Mouse (Mus musculus) neural tube, embryonic 11.5 days (tissue): ENCODE measurements around the gene Hist1h4n. TPM values are rescaled to one million over a fixed set of nuclear protein-coding genes. Genes with fewer than 3 reads are reported as not detected.
"Not testable (repeated sequence)": the region's sequence is repeated elsewhere in the genome, so short reads cannot be mapped to it uniquely, and the experiment has no call there.

Experiments
- ATAC-seq: fragments of 200-750 bp; cut with Nextera tagmentation; 2 replicates; pipeline ENCODE4 v1.8.0; 2017; ENCODE audit warnings: moderate number of reproducible peaks, mild to moderate bottlenecking, moderate TSS enrichment, moderate library complexity; ENCODE audit not compliant: insufficient read depth, low FRiP score, low TSS enrichment
- DNase-seq: peaks from one replicate; pipeline ENCODE4 v3.0.0-alpha.2; 2015; ENCODE audit warnings: low spot score
- H3K27ac ChIP-seq: fragments of 300-500 bp; sonication (generic); 2 replicates; pipeline ENCODE4 v1.5.1; 2014; ENCODE audit warnings: low read depth, mild to moderate bottlenecking, low read length
- H3K27me3 ChIP-seq: fragments of 300-500 bp; sonication (generic); 2 replicates; pipeline ENCODE4 v1.6.1; 2014; ENCODE audit warnings: mild to moderate bottlenecking, low read length, mixed read lengths; ENCODE audit not compliant: control insufficient read depth, insufficient read depth
- H3K36me3 ChIP-seq: fragments of 300-500 bp; sonication (generic); 2 replicates; pipeline ENCODE4 v1.6.1; 2014; ENCODE audit warnings: mild to moderate bottlenecking, low read length, moderate library complexity, mixed read lengths; ENCODE audit not compliant: control insufficient read depth, insufficient read depth
- H3K4me1 ChIP-seq: fragments of 300-500 bp; sonication (generic); 2 replicates; pipeline ENCODE4 v1.6.1; 2014; ENCODE audit warnings: low read length, mixed read lengths; ENCODE audit not compliant: control insufficient read depth, insufficient read depth
- H3K4me2 ChIP-seq: fragments of 300-500 bp; sonication (generic); 2 replicates; pipeline ENCODE4 v1.6.1; 2014; ENCODE audit warnings: low read depth, mild to moderate bottlenecking, moderate library complexity
- H3K4me3 ChIP-seq: fragments of 300-500 bp; sonication (generic); 2 replicates; pipeline ENCODE4 v1.5.1; 2014; ENCODE audit warnings: low read depth, low read length
- H3K9ac ChIP-seq: fragments of 300-500 bp; sonication (generic); 2 replicates; pipeline ENCODE4 v1.6.1; 2014; ENCODE audit warnings: mild to moderate bottlenecking, low read length
- H3K9me3 ChIP-seq: fragments of 300-500 bp; sonication (generic); 2 replicates; pipeline ENCODE4 v1.6.1; 2016; ENCODE audit warnings: low read length; ENCODE audit not compliant: control insufficient read depth
- WGBS: fragments of 180-500 bp; shearing (Covaris S2); extraction: QIAGEN DNeasy Blood & Tissue Kit; methylation state at CpG from one replicate; pipeline ENCODE4 v1.1.7; 2014; 5-methylcytosine and 5-hydroxymethylcytosine counted together
- polyA plus RNA-seq: library from polyadenylated mRNA; unstranded; fragments of >200 nt; fragmentation: Nextera tagmentation; extraction: Ambion mirVana; gene quantifications from 2 replicates; pipeline ENCODE4 v1.2.1, GENCODE M21; 2014

The Hist1h4n gene
- polyA plus RNA-seq, 1 experiment from 2014 or later, result 10.5 TPM

GRCm38 (mm10) chr13:21811074-21811473, 20.9 kb downstream of the Hist1h4n start:
- peak; percentile 40 for ATAC-seq
- H3K9ac ChIP-seq, H3K4me1 ChIP-seq, H3K36me3 ChIP-seq, DNase-seq, H3K27ac ChIP-seq, H3K4me2 ChIP-seq, H3K27me3 ChIP-seq, H3K4me3 ChIP-seq, H3K9me3 ChIP-seq: not testable (repeated sequence)
- WGBS, result no CpG with 5 or more reads among the region's 8 CpGs

DNA sequence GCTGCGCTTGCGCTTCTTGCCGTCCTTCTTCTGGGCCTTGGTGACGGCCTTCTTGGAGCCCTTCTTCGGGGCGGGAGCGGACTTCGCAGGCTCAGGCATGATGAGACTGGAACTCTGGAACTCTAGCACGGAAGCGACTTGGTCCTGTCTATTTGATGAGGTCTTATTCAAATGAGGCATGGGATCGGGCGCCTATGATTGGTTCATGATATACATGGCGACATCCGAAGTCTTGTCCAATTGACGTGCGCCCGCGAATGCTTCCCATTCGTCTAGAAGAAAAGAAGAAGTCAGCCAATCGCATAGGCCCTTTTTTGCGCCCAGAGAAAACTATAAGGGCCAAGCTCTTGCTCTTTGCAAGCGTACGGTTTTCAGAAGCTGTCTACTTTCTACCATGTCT, 21.9 kb downstream of the Hist1h4n start, which contains the start of the genes Hist1h2bq and Hist1h2ao:
Gene Hist1h2bq, minus strand, starts transcription at position 125 of the 400 bp plus-strand sequence.
Gene Hist1h2ao, plus strand, starts transcription at position 393 of the 400 bp plus-strand sequence.
- not testable (repeated sequence) for H3K36me3 ChIP-seq, H3K27ac ChIP-seq, H3K4me2 ChIP-seq, H3K27me3 ChIP-seq, H3K9ac ChIP-seq, H3K4me3 ChIP-seq, H3K4me1 ChIP-seq, DNase-seq, H3K9me3 ChIP-seq
- WGBS, result no CpG with 5 or more reads among the region's 23 CpGs
- ATAC-seq, result peak; percentile 97

DNA sequence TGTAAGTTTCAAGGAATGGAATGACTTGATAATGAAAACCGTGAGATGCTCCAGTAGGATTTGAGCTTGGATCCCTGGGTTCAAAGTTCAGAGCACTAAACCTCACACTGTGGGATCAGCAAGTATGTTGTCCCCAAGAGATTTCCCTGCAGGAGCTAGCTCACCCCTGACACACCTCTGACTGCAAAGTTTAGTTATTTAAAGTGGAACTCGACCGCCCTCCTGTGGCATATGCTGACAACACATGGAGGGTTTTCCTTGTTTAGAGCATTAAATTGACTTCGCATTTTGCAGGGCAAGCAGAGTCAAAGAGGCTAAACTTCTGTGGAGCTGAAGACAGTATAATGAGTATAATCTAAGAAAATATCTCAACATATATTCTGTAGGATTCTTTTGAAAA, 28.9 kb downstream of the Hist1h4n start:
- H3K27ac ChIP-seq, DNase-seq, H3K4me1 ChIP-seq, H3K4me2 ChIP-seq, H3K4me3 ChIP-seq, H3K9ac ChIP-seq, H3K27me3 ChIP-seq, H3K9me3 ChIP-seq, H3K36me3 ChIP-seq: not testable (repeated sequence)
- peak; percentile 74; the same call in 1 of the 2 replicates for ATAC-seq
- no CpG with 5 or more reads among the region's 4 CpGs for WGBS

DNA sequence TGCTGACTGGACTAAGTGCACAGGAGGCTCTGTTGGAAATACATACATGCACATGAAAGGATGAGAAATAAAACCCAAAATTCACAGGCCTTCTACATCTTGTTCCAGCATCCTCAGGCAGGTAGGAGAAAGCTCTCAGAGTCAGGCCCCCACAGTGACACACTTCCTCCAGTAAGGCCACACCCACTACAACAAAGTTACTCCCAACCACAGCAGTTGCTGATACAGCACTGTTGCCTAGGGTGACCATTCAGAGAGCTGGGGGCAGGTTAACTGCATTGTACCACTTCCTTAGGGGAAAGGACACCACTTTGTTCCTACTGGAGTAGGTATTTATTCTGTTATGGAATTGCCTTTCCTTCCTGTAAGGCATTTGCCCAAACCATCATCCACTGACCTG, 34.8 kb downstream of the Hist1h4n start:
- not testable (repeated sequence) for H3K27me3 ChIP-seq, H3K9me3 ChIP-seq, H3K9ac ChIP-seq, H3K36me3 ChIP-seq, H3K4me3 ChIP-seq, ATAC-seq, H3K27ac ChIP-seq, DNase-seq, H3K4me1 ChIP-seq, H3K4me2 ChIP-seq

- Histone ChIP-seq H3K4me2 (no peak overlapping the region), H3K9ac (no peak overlapping the region), H3K27ac (no peak overlapping the region), H3K4me1 (peaks cover 5% of the 10 kb centered on the region; the same call in 1 of the 2 replicates), H3K9me3 (no peaks in the 10 kb centered on the region), H3K27me3 (no peaks in the 10 kb centered on the region), H3K36me3 (no peaks in the 10 kb centered on the region), H3K4me3 (no peak overlapping the region)
- 93% methylated on average over 7 of the region's 7 CpGs for whole genome bisulfite sequencing
- peak; percentile 4 for DNase-seq
- ATAC-seq, result no peak
Measured at GRCm38 (mm10) chr13:21795584-21795983, 36.4 kb downstream of the Hist1h4n start.

GRCm38 (mm10) chr13:21790601-21791283, 41.3 kb downstream of the Hist1h4n start:
- WGBS, result 5% methylated on average over 18 of the region's 18 CpGs

GRCm38 (mm10) chr13:21789925-21790324, 42.1 kb downstream of the Hist1h4n start:
- no peaks in the 10 kb centered on the region for H3K27me3 ChIP-seq
- no peak overlapping the region for H3K27ac ChIP-seq
- WGBS, result 63% methylated on average over 6 of the region's 6 CpGs
- no peaks in the 10 kb centered on the region for H3K9me3 ChIP-seq
- H3K4me3 ChIP-seq, result no peak overlapping the region
- no peaks in the 10 kb centered on the region for H3K36me3 ChIP-seq
- peaks cover 9% of the 10 kb centered on the region; the same call in 1 of the 2 replicates for H3K4me1 ChIP-seq
- DNase-seq (no peak), ATAC-seq (no peak)
- no peak overlapping the region for H3K4me2 ChIP-seq
- H3K9ac ChIP-seq, result no peak overlapping the region

More at GRCm38 (mm10) chr13:21790601-21791283, 41.3 kb downstream of the Hist1h4n start:
- Histone ChIP-seq H3K9ac (peak overlapping the region; percentile 11), H3K36me3 (no peaks in the 10 kb centered on the region), H3K9me3 (no peaks in the 10 kb centered on the region), H3K27ac (no peak overlapping the region), H3K4me3 (no peak overlapping the region), H3K4me1 (peaks cover 9% of the 10 kb centered on the region; the same call in 1 of the 2 replicates), H3K4me2 (peak overlapping the region; percentile 25), H3K27me3 (no peaks in the 10 kb centered on the region)
- ATAC-seq (no peak), DNase-seq (peak; percentile 19)

GRCm38 (mm10) chr13:21787760-21788593, 44.0 kb downstream of the Hist1h4n start:
- 0 out of 2 replicates have a peak overlapping the region, but pooled peaks have one; percentile 10 for H3K4me3 ChIP-seq
- H3K9ac ChIP-seq, result peak overlapping the region; percentile 54
- peaks cover 18% of the 10 kb centered on the region; the same call in 1 of the 2 replicates for H3K4me1 ChIP-seq
- no peaks in the 10 kb centered on the region for H3K9me3 ChIP-seq
- peak overlapping the region; percentile 40 for H3K4me2 ChIP-seq
- WGBS, result 16% methylated on average over 14 of the region's 21 CpGs
- H3K27me3 ChIP-seq, result no peaks in the 10 kb centered on the region
- no peaks in the 10 kb centered on the region for H3K36me3 ChIP-seq
- DNase-seq, result peak; percentile 21
- peak; percentile 21 for ATAC-seq
- H3K27ac ChIP-seq, result peak overlapping the region; percentile 78
